Mouse (Mus musculus): Measurements from ENCODE around the gene Cenpv. TPM values are rescaled to one million over a fixed set of nuclear protein-coding genes. Genes with fewer than 3 reads are reported as not detected.

The Cenpv gene
- polyA plus RNA-seq, 1 experiment from 2014 or later, result 5.4 TPM

DNA sequence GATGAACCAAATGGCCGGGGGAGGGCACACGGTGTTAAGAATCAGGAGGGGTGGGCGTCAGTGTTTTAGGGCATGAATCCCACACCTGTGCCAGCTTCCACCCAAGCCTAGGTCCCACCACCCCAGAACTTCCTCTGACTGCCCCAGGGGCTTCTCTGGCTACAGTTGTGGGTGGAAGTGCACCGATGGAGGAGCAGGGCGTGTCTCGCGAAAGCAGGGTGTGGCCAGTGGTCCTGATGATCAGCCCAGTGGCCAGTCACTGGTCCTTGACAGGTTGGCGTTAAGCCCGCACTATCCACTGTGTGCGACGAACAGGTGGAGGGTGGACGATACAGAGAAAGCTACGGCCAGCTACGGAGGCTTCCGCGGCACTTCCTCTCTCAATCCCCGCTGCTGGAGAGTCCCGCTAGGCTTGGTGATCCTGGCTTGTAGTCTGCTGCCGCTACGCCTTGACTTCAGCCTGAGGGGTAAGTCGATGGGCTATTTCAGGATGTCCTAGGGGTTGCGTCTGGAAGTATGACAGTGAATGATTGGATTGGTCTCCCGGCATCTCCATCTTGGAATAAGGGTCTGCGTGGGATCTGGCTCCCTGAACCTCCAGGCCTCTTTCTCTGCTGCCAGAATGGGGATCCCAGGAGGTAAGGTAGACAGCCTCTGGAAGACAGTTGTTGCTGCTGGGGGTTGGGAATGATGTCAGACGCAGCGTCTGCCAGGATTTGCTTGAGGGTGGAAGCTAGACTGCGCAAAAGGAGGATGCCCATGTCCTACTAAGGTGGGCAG is 36.8 kb upstream of the Cenpv start:
- Histone ChIP-seq H3K9ac (replicated peaks; ENCODE audit: low read depth) (peak overlapping the region; percentile 16), H3K27me3 (replicated peaks; ENCODE audit: insufficient read depth, low read length) (no peaks in the 10 kb centered on the region), H3K36me3 (ENCODE audit: insufficient read depth, low read length) (no peaks in the 10 kb centered on the region), H3K27ac (ENCODE audit: low read length) (no peak overlapping the region), H3K9me3 (ENCODE audit: low read length) (no peaks in the 10 kb centered on the region), H3K4me1 (ENCODE audit: insufficient read depth, low read depth, low read length) (no peaks in the 10 kb centered on the region), H3K4me2 (replicated peaks; ENCODE audit: low read depth, low read length) (peak overlapping the region; percentile 93), H3K4me3 (ENCODE audit: low read depth, low read length) (peak overlapping the region; percentile 46)
- TF ChIP-seq EP300 (IDR thresholded peaks at IDR 0.05) (no peak), CTCF (IDR thresholded peaks at IDR 0.05) (no peak)
- DNase-seq (ENCODE audit: low spot score) (peak; percentile 34), ATAC-seq (peak; percentile 74)
- 6% methylated on average over 27 of the region's 27 CpGs for WGBS

DNA sequence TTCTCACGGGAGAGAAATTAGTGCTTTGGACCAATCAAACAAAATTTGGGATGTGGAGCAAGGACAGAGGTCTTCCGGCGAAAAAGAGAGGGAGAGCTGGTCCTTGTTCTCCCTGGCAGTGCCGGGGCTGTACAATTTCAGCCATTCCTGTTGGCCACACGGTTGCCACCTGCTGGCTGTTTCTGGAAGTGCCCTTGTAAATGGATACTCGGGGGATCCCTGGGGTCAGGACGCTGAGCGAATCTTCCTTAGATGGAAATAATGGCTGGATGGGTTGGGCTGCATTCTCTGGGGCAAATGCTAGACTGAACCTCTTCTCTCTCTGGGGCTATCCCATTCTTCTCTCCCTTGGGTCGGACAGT is 36.2 kb upstream of the Cenpv start:
- Histone ChIP-seq H3K27ac (ENCODE audit: low read length) (no peak overlapping the region), H3K9me3 (ENCODE audit: low read length) (no peaks in the 10 kb centered on the region), H3K36me3 (ENCODE audit: insufficient read depth, low read length) (no peaks in the 10 kb centered on the region), H3K27me3 (replicated peaks; ENCODE audit: insufficient read depth, low read length) (no peaks in the 10 kb centered on the region), H3K4me2 (replicated peaks; ENCODE audit: low read depth, low read length) (peak overlapping the region; percentile 93), H3K9ac (replicated peaks; ENCODE audit: low read depth) (peak overlapping the region; percentile 16; the same call in 1 of the 2 replicates), H3K4me1 (ENCODE audit: insufficient read depth, low read depth, low read length) (no peaks in the 10 kb centered on the region), H3K4me3 (ENCODE audit: low read depth, low read length) (peak overlapping the region; percentile 46)
- TF ChIP-seq EP300 (IDR thresholded peaks at IDR 0.05), result 0 out of 2 replicates have a peak, but pooled peaks have one; percentile 9
- peak; percentile 95 for TF ChIP-seq CTCF (IDR thresholded peaks at IDR 0.05)
- ATAC-seq (peak; percentile 81), DNase-seq (ENCODE audit: low spot score) (peak; percentile 87)
- WGBS, result 0% methylated on average over 9 of the region's 9 CpGs

DNA sequence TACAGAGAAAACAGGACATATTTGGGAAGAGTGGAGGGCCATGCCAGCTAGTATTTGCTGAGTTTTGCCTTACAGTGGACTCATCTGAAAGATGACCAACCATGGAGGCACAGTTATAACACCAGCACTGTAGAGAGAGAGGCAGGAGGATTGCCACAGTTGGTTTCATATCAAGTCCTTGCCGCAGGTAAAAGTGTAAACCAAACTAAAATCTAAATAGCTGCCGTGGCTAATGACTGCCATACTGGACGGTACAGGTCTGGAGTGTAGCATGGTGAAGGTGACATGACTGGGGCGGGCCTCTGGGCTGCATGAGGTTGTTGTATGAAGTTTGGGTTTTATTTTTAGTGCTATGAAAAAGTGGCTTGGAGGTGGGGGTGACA is 35.6 kb upstream of the Cenpv start:
- TF ChIP-seq EP300 (IDR thresholded peaks at IDR 0.05) (no peak), CTCF (IDR thresholded peaks at IDR 0.05) (no peak)
- DNase-seq (ENCODE audit: low spot score), result no peak
- no peak overlapping the region for H3K9ac ChIP-seq (replicated peaks; ENCODE audit: low read depth)
- ATAC-seq, result no peak
- no peak overlapping the region for H3K4me2 ChIP-seq (replicated peaks; ENCODE audit: low read depth, low read length)
- H3K4me1 ChIP-seq (ENCODE audit: insufficient read depth, low read depth, low read length), result no peaks in the 10 kb centered on the region
- no peak overlapping the region for H3K4me3 ChIP-seq (ENCODE audit: low read depth, low read length)
- whole genome bisulfite sequencing, result 69% methylated on average over 4 of the region's 4 CpGs
- H3K27ac ChIP-seq (ENCODE audit: low read length), result no peak overlapping the region
- H3K27me3 ChIP-seq (replicated peaks; ENCODE audit: insufficient read depth, low read length), result no peaks in the 10 kb centered on the region
- H3K9me3 ChIP-seq (ENCODE audit: low read length), result no peaks in the 10 kb centered on the region
- H3K36me3 ChIP-seq (ENCODE audit: insufficient read depth, low read length), result no peaks in the 10 kb centered on the region

- WGBS, result 67% methylated on average over 6 of the region's 6 CpGs
- no peak for TF ChIP-seq EP300 (IDR thresholded peaks at IDR 0.05)
- Histone ChIP-seq H3K9ac (replicated peaks; ENCODE audit: low read depth) (peak within 1 kb of the TSS; percentile 16; the same call in 1 of the 2 replicates), H3K4me3 (ENCODE audit: low read depth, low read length) (peak within 1 kb of the TSS; percentile 46), H3K36me3 (ENCODE audit: insufficient read depth, low read length) (no peaks in the 10 kb centered on the region), H3K9me3 (ENCODE audit: low read length) (no peaks in the 10 kb centered on the region), H3K4me1 (ENCODE audit: insufficient read depth, low read depth, low read length) (no peaks in the 10 kb centered on the region), H3K27ac (ENCODE audit: low read length) (no peak within 1 kb of the TSS), H3K4me2 (replicated peaks; ENCODE audit: low read depth, low read length) (peak within 1 kb of the TSS; percentile 93), H3K27me3 (replicated peaks; ENCODE audit: insufficient read depth, low read length) (no peaks in the 10 kb centered on the region)
- no peak for DNase-seq (ENCODE audit: low spot score)
- ATAC-seq, result no peak
Measured at GRCm38 (mm10) chr11:62573959-62574702, 35.1 kb upstream of the Cenpv start, which contains the start of gene Trpv2. Trpv2 (plus strand) TSS chr11:62574486.

DNA sequence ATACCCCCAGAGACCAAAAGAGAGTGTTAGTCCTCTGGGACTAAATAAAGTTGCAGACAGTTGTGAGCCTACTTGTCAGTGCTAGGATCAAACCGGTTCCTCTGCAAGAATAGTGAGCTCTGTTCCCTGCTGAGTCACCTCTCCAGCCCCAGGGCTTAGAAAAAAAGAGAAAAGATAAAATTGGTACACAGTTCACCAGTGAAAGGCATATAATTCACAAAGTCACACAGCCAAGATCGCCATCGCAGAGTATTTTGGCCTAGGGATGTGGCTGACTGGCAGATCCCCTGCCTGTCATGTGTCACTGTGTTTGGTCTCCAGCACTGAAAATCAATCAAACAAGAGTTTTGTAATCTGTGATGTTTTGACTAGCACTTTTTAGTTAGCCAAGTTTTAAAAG is 29.2 kb upstream of the Cenpv start:
- ATAC-seq (no peak), DNase-seq (ENCODE audit: low spot score) (no peak)
- no peak overlapping the region for H3K27ac ChIP-seq (ENCODE audit: low read length)
- no peak overlapping the region for H3K4me2 ChIP-seq (replicated peaks; ENCODE audit: low read depth, low read length)
- WGBS, result 73% methylated on average over 3 of the region's 3 CpGs
- TF ChIP-seq EP300 (IDR thresholded peaks at IDR 0.05) (no peak), CTCF (IDR thresholded peaks at IDR 0.05) (no peak)
- H3K4me3 ChIP-seq (ENCODE audit: low read depth, low read length), result no peak overlapping the region
- H3K9me3 ChIP-seq (ENCODE audit: low read length), result no peaks in the 10 kb centered on the region
- H3K4me1 ChIP-seq (ENCODE audit: insufficient read depth, low read depth, low read length), result no peaks in the 10 kb centered on the region
- no peaks in the 10 kb centered on the region for H3K27me3 ChIP-seq (replicated peaks; ENCODE audit: insufficient read depth, low read length)
- H3K36me3 ChIP-seq (ENCODE audit: insufficient read depth, low read length), result no peaks in the 10 kb centered on the region
- H3K9ac ChIP-seq (replicated peaks; ENCODE audit: low read depth), result no peak overlapping the region

DNA sequence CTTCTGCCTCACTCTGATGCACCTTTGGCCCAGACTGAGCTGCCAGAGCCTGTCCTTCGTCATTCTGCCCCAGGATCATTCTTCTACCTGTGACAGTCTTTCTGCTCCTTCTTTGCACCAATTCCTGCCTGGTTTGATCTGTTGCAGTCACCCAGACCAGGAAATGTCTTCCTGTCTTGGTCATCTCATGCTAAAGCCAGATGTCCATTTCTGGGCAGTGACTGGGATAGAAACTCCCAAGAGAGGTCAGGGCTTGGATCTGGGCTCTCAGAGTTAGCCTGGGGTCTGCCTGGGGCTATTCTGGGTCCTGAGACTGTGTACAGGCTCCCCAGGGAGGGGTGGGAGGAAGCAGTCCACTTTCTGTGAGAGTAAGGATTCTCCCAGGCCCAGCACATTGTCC is 27.1 kb upstream of the Cenpv start:
- H3K27ac ChIP-seq (ENCODE audit: low read length), result no peak overlapping the region
- no peaks in the 10 kb centered on the region for H3K4me1 ChIP-seq (ENCODE audit: insufficient read depth, low read depth, low read length)
- 45% methylated on average over 1 of the region's 1 CpGs for WGBS
- DNase-seq (ENCODE audit: low spot score) (no peak), ATAC-seq (no peak)
- H3K4me2 ChIP-seq (replicated peaks; ENCODE audit: low read depth, low read length), result no peak overlapping the region
- H3K4me3 ChIP-seq (ENCODE audit: low read depth, low read length), result no peak overlapping the region
- no peaks in the 10 kb centered on the region for H3K36me3 ChIP-seq (ENCODE audit: insufficient read depth, low read length)
- no peaks in the 10 kb centered on the region for H3K27me3 ChIP-seq (replicated peaks; ENCODE audit: insufficient read depth, low read length)
- H3K9ac ChIP-seq (replicated peaks; ENCODE audit: low read depth), result no peak overlapping the region
- TF ChIP-seq CTCF (IDR thresholded peaks at IDR 0.05) (no peak), EP300 (IDR thresholded peaks at IDR 0.05) (no peak)
- H3K9me3 ChIP-seq (ENCODE audit: low read length), result no peaks in the 10 kb centered on the region

Measured in lung, postnatal 0 days (tissue).